Mouse (Mus musculus): ENCODE data around the gene Hoga1.

- TF ChIP-seq POLR2A (IDR thresholded peaks at IDR 0.05; ENCODE audit: control insufficient read depth, low read depth, low read length) (no peak), CTCF (IDR thresholded peaks at IDR 0.05; ENCODE audit: control insufficient read depth, insufficient read depth, insufficient replicate concordance, low read depth, low read length) (no peak)
Measured at GRCm38 (mm10) chr19:41999688-42000283, 45.6 kb upstream of the Hoga1 start.

All from testis, adult 2 months (tissue).